17 mouse cellular contexts compared by ENCODE assay signal in the genomic region with DNA sequence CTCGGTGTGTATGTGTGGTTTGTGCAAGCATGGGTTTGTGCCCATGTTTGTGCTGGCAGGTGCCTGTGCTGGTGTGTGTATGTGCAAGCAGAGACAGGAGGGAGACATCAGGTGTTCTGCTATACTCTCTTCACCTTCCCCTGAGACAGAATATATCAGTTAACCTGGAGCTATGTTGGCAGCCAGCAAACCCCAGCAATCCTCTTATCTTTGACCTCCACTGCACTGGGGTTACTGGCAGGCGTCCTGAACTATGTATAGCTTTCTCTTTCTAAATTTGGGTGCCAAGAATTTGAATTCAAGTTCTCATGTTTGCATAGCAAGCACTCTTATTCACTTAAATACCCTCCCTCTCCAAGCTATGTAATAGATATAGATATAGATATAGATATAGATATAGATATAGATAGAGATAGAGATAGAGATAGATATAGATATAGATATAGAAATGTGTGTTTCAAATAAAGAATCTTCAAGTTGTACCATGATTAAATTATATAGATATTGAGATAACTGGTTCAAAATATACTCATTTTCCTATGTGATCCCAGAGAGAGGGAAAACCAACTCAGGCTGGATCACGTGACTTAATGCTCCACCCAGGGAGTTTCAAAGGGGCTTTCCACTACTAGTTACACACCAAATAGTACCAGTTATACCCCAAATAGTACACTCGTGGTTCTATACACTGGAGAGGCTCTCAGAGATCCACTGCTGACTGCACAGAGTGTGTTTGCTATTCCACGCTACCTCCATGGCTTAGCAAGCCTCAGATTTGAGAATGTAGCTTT. TPM values are rescaled to one million over a fixed set of nuclear protein-coding genes. Genes with fewer than 3 reads are reported as not detected.
DNase-seq lines count a peak whose midpoint lies in the region.
"Had no signal": no experiment of that assay in that cellular context is flagged by ENCODE, and none has a peak within 500 bp of the region (broad histone marks: within the 10 kb centered on the region; RNA-seq: fewer than 3 reads in every experiment).

No protein-coding gene starts in this region.

- DNase-seq in heart, adult 18-20 months: peak; percentile 42 to 54
- DNase-seq in heart, postnatal 14 days: no peak
- peak; percentile 12 for DNase-seq in testis, postnatal 10 days (ENCODE audit: low spot score)
- DNase-seq in testis, postnatal 14 days (ENCODE audit: low spot score): no peak
- DNase-seq in heart, postnatal 4 days: peak; percentile 18
- no peak for DNase-seq in left cerebral cortex, adult 9 months (ENCODE audit: low spot score in 2 of 2)
- DNase-seq: adrenal gland, adult 8-10 months; B cell, adult 2 months; cerebellum, adult 2 months; cerebellum, postnatal 14 days; gastrocnemius, postnatal 10 days; kidney, adult 8-10 months; kidney, postnatal 4 days; left cerebral cortex, postnatal 4 days; liver, postnatal 0 days; lung, postnatal 14 days; right cerebral cortex, postnatal 4 days had no signal

- intact Hi-C loops in heart, postnatal 14 days (cut with DNase I): no loop called here

RNA-seq across cellular contexts. Expression of a gene that starts 17.1 kb away (rescaled TPM):
- total RNA-seq in heart, adult 18-20 months (2021): 1 to 10 TPM; 1.1 to 1.6 TPM
- total RNA-seq in heart, postnatal 14 days (2021): 1 to 10 TPM in 1 of 2 experiments, under 1 TPM in 1; 0.84 to 2.2 TPM
- total RNA-seq in heart, postnatal 4 days (2021): 1 to 10 TPM; 2.7 to 2.8 TPM

Comparison
In these comparisons a context has a peak if more than half of its experiments do, and no peak if none do; other contexts are left out.
1. DNase-seq: peak in heart, adult 18-20 months (2 of 2), testis, postnatal 10 days (single experiment) and heart, postnatal 4 days (single experiment); none in heart, postnatal 14 days (0 of 2), testis, postnatal 14 days (single experiment) and left cerebral cortex, adult 9 months (0 of 2).